Mouse (Mus musculus) adrenal gland, adult 2 months (tissue): ENCODE results near the gene G6pc3. TPM values are rescaled to one million over a fixed set of nuclear protein-coding genes. Genes with fewer than 3 reads are reported as not detected.
"Not testable (repeated sequence)": the region's sequence is repeated elsewhere in the genome, so short reads cannot be mapped to it uniquely, and the experiment has no call there.

ENCODE experiments used
- DNase-seq: peaks from one replicate; pipeline ENCODE4 v3.0.0; 2021
- long read RNA-seq: library from polyadenylated mRNA; stranded (forward); transcript quantifications from one replicate; pipeline ENCODE4 v2.0.0, GENCODE M21; 2021
- polyA plus RNA-seq: library from polyadenylated mRNA; depleted of rRNA; stranded (reverse); fragments of >200 nt; gene quantifications from 2 replicates; pipeline ENCODE4 v1.2.3, GENCODE M21; 2012; rRNA removed
- total RNA-seq, 2 experiments: library from RNA; stranded (reverse); gene quantifications; 2 replicates each; pipeline ENCODE4 v1.2.3; 2021

The G6pc3 gene
- 100 to 1,000 TPM; 140 to 149 TPM for total RNA-seq
- 254 and 297 TPM in 2 replicates for polyA plus RNA-seq
- long read RNA-seq, transcript G6pc3-202 (6 exons, 1,573 nt) = major isoform, 90 of 99 reads
- long read RNA-seq, partial matches to known transcripts = 6 of 99 reads
- long read RNA-seq, other reads (novel, unspliced or antisense) = 3 of 99 reads

- peak; percentile 96 for DNase-seq
These were observed at the start of gene G6pc3 for GRCm38 (mm10) chr11:102189461-102190436. Gene G6pc3, plus strand, starts transcription at chr11:102189620.

- DNase-seq = peak; percentile 58
These were observed 48.9 kb upstream of the G6pc3 start for GRCm38 (mm10) chr11:102140508-102140907.

GRCm38 (mm10) chr11:102142355-102142754 lies 47.1 kb upstream of the G6pc3 start:
- DNase-seq = no peak

GRCm38 (mm10) chr11:102144957-102145470 lies 44.4 kb upstream of the G6pc3 start:
- DNase-seq = no peak

- DNase-seq = peak; percentile 34
These were observed 43.9 kb upstream of the G6pc3 start, which contains the start of gene Nags for GRCm38 (mm10) chr11:102145471-102146001. Gene Nags, plus strand, starts transcription at chr11:102145513.

GRCm38 (mm10) chr11:102146005-102146404 lies 43.4 kb upstream of the G6pc3 start:
- DNase-seq = peak; percentile 43

GRCm38 (mm10) chr11:102146531-102146930 lies 42.9 kb upstream of the G6pc3 start:
- no peak for DNase-seq

- DNase-seq = no peak
These were observed 42.0 kb upstream of the G6pc3 start for GRCm38 (mm10) chr11:102147213-102147989.

GRCm38 (mm10) chr11:102156039-102156785 lies 33.2 kb upstream of the G6pc3 start, which contains the start of gene Tmem101:
Gene Tmem101, minus strand, starts transcription at chr11:102156404.
- DNase-seq = peak; percentile 93

GRCm38 (mm10) chr11:102156786-102157089 lies 32.7 kb upstream of the G6pc3 start:
- no peak for DNase-seq

- not testable (repeated sequence) for DNase-seq
These were observed 31.4 kb upstream of the G6pc3 start for GRCm38 (mm10) chr11:102158024-102158423.

GRCm38 (mm10) chr11:102159781-102160180 lies 29.6 kb upstream of the G6pc3 start:
- DNase-seq = no peak

GRCm38 (mm10) chr11:102165971-102166722 lies 23.3 kb upstream of the G6pc3 start:
- DNase-seq = no peak

- no peak for DNase-seq
These were observed 21.9 kb upstream of the G6pc3 start for GRCm38 (mm10) chr11:102167539-102167938.

- DNase-seq = no peak
These were observed 20.7 kb upstream of the G6pc3 start for GRCm38 (mm10) chr11:102168689-102169088.

- DNase-seq = no peak
These were observed 9.6 kb upstream of the G6pc3 start for GRCm38 (mm10) chr11:102179836-102180235.

- no peak for DNase-seq
These were observed 5.2 kb upstream of the G6pc3 start for GRCm38 (mm10) chr11:102184253-102184645.

GRCm38 (mm10) chr11:102184646-102185495 lies 4.5 kb upstream of the G6pc3 start, which contains the start of gene Lsm12:
Gene Lsm12, minus strand, starts transcription at chr11:102185296.
- DNase-seq = peak; percentile 98

- no peak for DNase-seq
These were observed 3.7 kb upstream of the G6pc3 start for GRCm38 (mm10) chr11:102185677-102186076.
